Mouse (Mus musculus) myocyte (in vitro differentiated cells): ENCODE measurements around the gene Xylt1.

Source experiments
- CEBPB ChIP-seq: IDR thresholded peaks from 2 replicates; pipeline ENCODE4 v1.6.1; 2011; ENCODE audit warnings: mild to moderate bottlenecking, moderate library complexity; ENCODE audit not compliant: poor library complexity, insufficient read depth, severe bottlenecking
- E2F4 ChIP-seq: IDR thresholded peaks from one replicate; pipeline ENCODE4 v1.6.1; 2011; ENCODE audit warnings: mild to moderate bottlenecking, control low read depth, moderate library complexity; ENCODE audit not compliant: insufficient read depth
- MAX ChIP-seq: IDR thresholded peaks from one replicate; pipeline ENCODE4 v1.6.1; 2011; ENCODE audit warnings: low read depth, mild to moderate bottlenecking, control low read depth
- MYOD1 ChIP-seq, 3 experiments: IDR thresholded peaks; one replicate each; pipeline ENCODE4 v1.6.1; 2011; ENCODE audit warnings: control low read depth in 2 of 3, low read depth in 2 of 3, mild to moderate bottlenecking in 2 of 3, moderate library complexity in 1 of 3; ENCODE audit not compliant: insufficient read length in 2 of 3, control insufficient read depth in 1 of 3
- MYOG ChIP-seq, 3 experiments: IDR thresholded peaks; one replicate each; pipeline ENCODE4 v1.6.1; 2011; ENCODE audit warnings: control low read depth in 2 of 3, low read depth in 2 of 3, mild to moderate bottlenecking in 2 of 3; ENCODE audit not compliant: insufficient read length in 2 of 3, control insufficient read depth in 1 of 3, insufficient read depth in 1 of 3
- POLR2A ChIP-seq: IDR thresholded peaks from one replicate; pipeline ENCODE4 v1.6.1; 2011; ENCODE audit warnings: low read depth, mild to moderate bottlenecking, control low read depth, moderate library complexity; ENCODE audit not compliant: insufficient read length
- POLR2AphosphoS2 ChIP-seq: IDR thresholded peaks from one replicate; pipeline ENCODE4 v1.6.1; 2011; ENCODE audit warnings: low read depth, control low read depth; ENCODE audit not compliant: insufficient read length
- REST ChIP-seq: IDR thresholded peaks from one replicate; pipeline ENCODE4 v1.6.1; 2011; ENCODE audit warnings: mild to moderate bottlenecking, control low read depth, moderate library complexity; ENCODE audit not compliant: insufficient read depth, insufficient read length
- TCF12 ChIP-seq: IDR thresholded peaks from one replicate; pipeline ENCODE4 v1.6.1; 2011; ENCODE audit warnings: mild to moderate bottlenecking, control low read depth; ENCODE audit not compliant: poor library complexity, insufficient read depth, severe bottlenecking
- TCF3 ChIP-seq: IDR thresholded peaks from one replicate; pipeline ENCODE4 v1.6.1; 2011; ENCODE audit warnings: low read depth, control low read depth; ENCODE audit not compliant: insufficient read length
- USF1 ChIP-seq: IDR thresholded peaks from one replicate; pipeline ENCODE4 v1.6.1; 2011; ENCODE audit warnings: low read depth, mild to moderate bottlenecking, control low read depth, moderate library complexity

DNA sequence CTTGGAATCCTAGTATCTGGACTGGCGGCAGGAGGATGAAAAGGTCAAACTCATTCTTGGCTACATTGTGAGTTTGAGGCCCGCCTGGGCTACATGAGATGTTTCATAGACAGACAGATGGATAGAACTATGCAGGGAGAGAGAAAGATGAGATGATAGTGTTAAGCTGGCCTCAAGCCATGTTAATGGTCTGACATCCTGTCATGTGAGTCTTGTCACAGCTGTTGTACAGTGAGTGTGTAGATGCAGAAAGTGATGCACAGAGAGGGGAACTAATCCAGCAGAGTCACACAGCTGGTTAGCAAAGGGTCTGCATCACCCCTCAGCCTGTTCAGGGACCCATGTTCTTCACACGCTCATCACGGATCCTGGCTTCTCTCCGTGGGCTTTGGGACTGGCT lies 19.2 kb downstream of the Xylt1 start:
- TF ChIP-seq MAX (no peak), POLR2A (no peak), POLR2AphosphoS2 (no peak), E2F4 (no peak), CEBPB (no peak), MYOG (IDR thresholded peaks at IDR 0.05; ENCODE audit: control insufficient read depth in 1 of 3, insufficient read depth in 1 of 3, insufficient read length in 2 of 3, low read depth in 2 of 3) (no peak), TCF3 (no peak), USF1 (no peak), MYOD1 (IDR thresholded peaks at IDR 0.05; ENCODE audit: control insufficient read depth in 1 of 3, insufficient read length in 2 of 3, low read depth in 2 of 3) (no peak), REST (no peak), TCF12 (no peak)
